Mouse (Mus musculus) megakaryocyte-erythroid progenitor cell, adult 5 weeks (primary cell): ENCODE measurements around the gene Gm20431. TPM values are rescaled to one million over a fixed set of nuclear protein-coding genes. Genes with fewer than 3 reads are reported as not detected.

Experiments
- polyA plus RNA-seq: library from polyadenylated mRNA; stranded (reverse); fragments of >175 nt; gene quantifications from 2 replicates; pipeline ENCODE4 v1.2.3, GENCODE M21; 2012

Gm20431 gene
- 0.09 TPM in 1 of 2 replicates, not detected in the other for polyA plus RNA-seq

DNA sequence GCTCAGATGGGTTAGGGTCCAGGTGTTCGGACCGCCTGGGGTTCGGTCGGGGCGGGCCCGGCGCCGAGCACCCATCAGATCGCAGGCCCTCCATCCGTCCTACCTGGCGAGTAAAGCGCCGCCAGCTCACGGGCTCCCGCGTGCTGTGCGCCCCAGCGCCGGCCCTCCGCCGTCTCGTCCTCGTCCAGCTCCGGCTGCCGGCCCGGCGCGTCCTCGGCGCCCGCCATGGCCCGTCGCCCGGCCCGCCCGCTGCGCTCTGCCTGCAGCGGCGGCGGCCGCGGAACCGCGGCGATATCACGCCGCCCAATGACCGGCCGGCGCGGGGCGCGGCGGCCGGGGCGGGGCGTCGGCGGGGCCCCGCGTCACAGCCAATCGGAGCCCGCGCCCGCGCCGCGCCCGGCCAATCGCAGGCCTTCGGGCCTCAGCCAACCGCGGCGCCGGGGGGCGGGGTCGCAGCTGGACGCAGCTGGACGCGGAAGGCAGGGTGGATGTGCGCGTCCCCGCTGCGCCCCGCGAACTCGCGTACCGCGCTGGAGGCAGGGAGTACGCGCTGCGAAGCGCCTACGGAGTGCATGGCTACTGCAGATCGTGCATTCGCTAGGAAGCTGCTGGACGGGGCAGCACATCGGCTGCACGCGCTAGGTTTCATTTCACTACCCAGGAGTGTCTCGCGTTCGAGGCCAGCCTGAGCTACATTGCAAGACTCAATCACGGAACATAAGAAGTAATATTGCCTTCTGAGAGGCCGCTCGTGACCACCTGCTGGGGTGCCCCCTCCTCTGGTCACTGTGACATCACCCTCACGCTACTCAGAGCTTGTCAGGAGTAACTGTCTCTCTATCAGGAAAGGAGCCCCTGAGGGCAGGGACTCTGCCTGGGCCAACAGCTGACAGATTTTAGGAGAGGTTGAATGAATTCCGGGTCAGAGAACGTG is at the start of gene Gm20431:
Gene Gm20431, minus strand, starts transcription at position 227 of the 934 bp plus-strand sequence.

DNA sequence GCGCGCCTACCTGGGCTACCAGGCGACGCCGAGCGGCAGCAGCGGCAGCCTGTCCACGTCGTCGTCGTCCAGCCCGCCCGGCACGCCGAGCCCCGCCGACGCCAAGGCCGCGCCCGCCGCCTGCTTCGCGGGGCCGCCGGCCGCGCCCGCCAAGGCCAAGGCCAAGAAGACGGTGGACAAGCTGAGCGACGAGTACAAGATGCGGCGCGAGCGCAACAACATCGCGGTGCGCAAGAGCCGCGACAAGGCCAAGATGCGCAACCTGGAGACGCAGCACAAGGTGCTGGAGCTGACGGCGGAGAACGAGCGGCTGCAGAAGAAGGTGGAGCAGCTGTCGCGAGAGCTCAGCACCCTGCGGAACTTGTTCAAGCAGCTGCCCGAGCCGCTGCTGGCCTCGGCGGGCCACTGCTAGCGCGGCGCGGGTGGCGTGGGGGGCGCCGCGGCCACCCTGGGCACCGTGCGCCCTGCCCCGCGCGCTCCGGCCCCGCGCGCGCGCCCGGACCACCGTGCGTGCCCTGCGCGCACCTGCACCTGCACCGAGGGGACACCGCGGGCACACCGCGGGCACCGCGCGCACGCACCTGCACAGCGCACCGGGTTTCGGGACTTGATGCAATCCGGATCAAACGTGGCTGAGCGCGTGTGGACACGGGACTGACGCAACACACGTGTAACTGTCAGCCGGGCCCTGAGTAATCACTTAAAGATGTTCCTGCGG is 28.4 kb upstream of the Gm20431 start, which contains the start of gene Tmem189:
Gene Tmem189, minus strand, starts transcription at position 322 of the 718 bp plus-strand sequence.

DNA sequence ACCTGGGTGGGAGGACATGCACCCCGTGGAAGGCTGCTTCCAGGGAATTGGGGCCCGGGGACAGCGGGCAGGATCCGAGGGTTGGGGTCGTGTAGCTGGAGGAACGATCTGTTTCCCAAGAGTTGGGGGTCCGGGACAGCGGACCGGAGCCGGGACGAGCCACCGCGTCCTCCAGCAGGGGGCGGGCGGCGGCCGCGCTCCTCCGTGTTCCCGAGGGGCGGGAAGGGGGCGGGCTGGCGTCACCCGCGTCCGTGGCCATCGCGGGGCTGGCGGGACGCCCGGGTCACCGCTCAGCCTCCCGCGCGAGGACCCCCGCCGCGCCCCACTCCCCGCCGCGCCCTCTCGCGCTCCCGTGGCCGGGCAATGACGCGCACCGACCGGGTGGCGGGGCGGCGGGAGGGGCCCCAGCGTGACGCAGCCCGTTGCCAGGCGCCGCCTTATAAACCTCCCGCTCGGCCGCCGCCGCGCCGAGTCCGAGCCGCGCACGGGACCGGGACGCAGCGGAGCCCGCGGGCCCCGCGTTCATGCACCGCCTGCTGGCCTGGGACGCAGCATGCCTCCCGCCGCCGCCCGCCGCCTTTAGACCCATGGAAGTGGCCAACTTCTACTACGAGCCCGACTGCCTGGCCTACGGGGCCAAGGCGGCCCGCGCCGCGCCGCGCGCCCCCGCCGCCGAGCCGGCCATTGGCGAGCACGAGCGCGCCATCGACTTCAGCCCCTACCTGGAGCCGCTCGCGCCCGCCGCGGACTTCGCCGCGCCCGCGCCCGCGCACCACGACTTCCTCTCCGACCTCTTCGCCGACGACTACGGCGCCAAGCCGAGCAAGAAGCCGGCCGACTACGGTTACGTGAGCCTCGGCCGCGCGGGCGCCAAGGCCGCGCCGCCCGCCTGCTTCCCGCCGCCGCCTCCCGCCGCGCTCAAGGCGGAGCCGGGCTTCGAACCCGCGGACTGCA is 27.5 kb upstream of the Gm20431 start, which contains the start of gene Cebpb:
Gene Cebpb, plus strand, starts transcription at position 418 of the 954 bp plus-strand sequence.

DNA sequence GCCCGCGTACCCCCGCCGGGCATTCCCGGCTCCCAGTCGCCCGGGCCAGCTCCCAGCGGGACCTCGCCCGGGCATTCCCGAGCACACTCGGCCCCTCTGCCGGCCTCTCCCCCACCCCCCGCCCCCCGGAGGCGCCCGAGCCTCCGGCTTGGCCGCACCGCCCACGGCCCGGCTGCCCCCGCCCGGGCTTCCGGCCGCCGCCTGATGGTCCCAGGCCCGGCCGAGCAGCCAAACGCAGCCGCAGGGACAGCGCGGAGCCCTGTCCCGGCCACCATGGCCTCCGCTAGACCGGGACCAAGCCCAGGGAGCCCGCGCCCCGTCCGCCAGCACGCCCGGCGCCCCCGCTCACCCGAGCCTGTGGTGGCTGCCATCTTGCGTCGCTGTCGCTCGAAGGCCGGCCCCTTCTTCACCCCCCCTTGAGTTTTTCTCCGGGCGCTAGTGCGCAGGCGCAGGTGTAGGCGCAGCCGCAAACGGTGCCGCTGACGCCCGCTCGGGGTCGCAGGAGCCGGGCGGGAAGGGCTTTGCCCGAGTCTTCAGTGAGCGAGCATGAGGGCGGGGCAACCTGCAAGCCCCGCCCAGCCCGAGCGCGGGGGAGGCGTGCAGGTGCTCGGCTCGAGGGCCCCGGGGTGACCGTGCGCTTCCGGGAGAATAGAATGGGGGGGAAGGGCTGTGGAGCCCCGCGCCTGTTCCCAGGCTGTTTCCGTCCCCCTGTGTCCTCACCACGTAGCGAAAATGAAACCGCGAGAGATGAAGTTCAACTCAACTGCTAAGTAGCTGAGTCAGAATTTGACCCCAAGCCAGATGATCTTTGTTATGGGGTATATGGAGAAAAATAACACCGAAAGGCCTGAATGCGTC is 29.5 kb downstream of the Gm20431 start, which contains the start of gene Ube2v1:
Gene Ube2v1, minus strand, starts transcription at position 505 of the 858 bp plus-strand sequence.

Other genes starting within 250 kb of the Gm20431 start
- gene Slc9a8, start 239.8 kb downstream of the Gm20431 start, polyA plus RNA-seq = 10.5 and 13.4 TPM in 2 replicates
- gene Rnf114, start 168.9 kb downstream of the Gm20431 start, polyA plus RNA-seq = 35.7 and 36.5 TPM in 2 replicates
- 46.4 and 56.2 TPM in 2 replicates for gene Spata2, start 168.6 kb downstream of the Gm20431 start, polyA plus RNA-seq
- gene Snai1, start 123.3 kb downstream of the Gm20431 start, polyA plus RNA-seq = 3.1 and 3.5 TPM in 2 replicates
- gene Ube2v1, start 29.4 kb downstream of the Gm20431 start, polyA plus RNA-seq = 152 and 167 TPM in 2 replicates
- gene Cebpb, start 27.4 kb upstream of the Gm20431 start, polyA plus RNA-seq = 154 and 281 TPM in 2 replicates
- gene Tmem189, start 28.3 kb upstream of the Gm20431 start, polyA plus RNA-seq = 84.6 and 92.8 TPM in 2 replicates